Mouse (Mus musculus): ENCODE results near the gene Tead2.

DNA sequence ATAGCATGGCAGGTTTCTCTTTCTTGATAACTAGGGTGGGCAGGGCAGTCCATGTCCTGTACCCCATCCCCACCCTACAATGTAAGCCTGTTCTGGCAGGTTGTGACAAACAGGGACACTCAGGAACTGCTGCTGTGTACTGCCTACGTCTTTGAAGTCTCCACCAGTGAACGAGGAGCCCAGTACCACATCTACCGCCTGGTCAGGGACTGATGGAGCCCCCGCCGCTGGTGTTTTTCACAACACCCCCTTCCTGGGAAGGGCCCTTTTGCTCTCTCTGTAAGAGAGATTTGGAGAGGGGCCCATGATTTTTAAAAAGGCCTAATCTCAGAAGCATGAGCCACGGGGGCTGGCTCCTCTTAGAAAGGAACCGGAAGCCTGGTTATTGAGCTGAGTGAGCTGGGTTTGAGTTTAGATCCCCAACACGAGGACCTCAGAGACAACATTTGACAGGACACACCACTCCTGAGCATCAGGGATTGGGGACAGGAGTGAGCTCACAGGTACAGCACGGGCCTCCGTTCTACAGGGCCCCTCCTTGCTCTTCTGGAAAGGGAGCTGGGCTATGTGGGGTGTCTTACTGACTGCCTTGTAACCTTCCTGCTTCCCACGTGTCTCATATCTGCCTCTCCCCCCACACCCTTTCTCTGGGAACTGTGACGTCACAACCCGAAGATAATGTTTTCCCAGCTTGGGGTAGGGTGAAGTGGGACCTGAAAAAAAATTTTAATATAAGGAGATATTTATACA, 17.3 kb downstream of the Tead2 start:
- TF ChIP-seq CTCF (IDR thresholded peaks at IDR 0.05; ENCODE audit: low read depth): no peak
- TF ChIP-seq EP300 (optimal IDR thresholded peaks at IDR 0.05): no peak

All from stomach, postnatal 0 days (tissue).